Mouse (Mus musculus) kidney, postnatal 36 days (tissue): Measurements from ENCODE around the gene Gjb6.

Source experiments
- DNase-seq, 2 experiments: peaks; one replicate each; pipeline ENCODE4 v3.0.0; 2021 to 2022; ENCODE audit warnings: mixed read lengths in 2 of 2

The Gjb6 gene

DNA sequence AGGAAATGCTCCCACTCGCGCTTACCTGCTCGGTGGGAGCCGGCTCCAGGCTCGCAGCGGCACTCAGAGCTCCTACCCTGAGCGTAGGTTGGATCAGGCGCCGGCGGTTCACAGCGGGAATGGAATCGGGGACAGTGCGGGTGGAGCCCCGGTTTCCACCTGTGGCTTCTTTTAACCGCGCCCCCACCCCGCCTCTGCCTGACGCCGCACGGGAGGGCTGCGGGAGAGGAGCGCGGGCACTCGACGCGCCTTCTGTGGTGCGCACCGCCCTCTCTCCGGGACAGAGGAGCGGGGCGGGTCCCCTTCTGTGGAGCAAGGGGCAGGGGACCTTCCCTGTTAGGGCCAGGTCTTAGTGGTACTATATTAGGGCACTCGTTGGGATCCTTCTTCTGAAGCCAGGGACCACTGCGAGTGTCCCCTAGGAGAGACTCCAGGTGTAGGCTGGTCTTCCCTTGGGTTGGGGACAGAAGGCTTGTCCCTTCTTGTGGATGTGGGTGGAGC, at the start of gene Gjb6:
Gjb6 (minus strand) TSS at position 451 of the 501 bp plus-strand sequence.
- DNase-seq: peak in 1 of 2 experiments; percentile 15

DNA sequence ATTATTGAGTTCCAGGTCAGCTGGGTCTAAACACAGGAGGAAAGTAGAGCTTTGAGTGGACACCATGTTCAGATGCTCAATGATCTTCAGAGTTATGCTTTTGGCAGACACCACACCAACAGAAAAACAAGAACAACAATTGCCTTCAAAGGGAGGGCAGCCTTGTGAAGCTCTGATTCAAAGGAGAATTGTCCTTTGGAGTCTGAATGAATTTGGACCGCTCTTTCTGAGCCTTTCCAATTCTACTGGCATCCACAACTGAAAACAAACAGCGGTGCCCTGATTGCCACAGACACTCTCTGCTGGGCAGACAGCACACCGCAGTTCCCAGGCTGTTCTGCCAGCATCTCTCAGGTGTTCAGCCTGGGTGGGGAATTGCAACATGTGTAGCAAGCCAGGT, 32.1 kb upstream of the Gjb6 start:
- DNase-seq: no peak

- DNase-seq: no peak
Measured at GRCm38 (mm10) chr14:57161833-57162232, 28.4 kb upstream of the Gjb6 start.

GRCm38 (mm10) chr14:57161201-57161600, 27.8 kb upstream of the Gjb6 start:
- DNase-seq: peak in 1 of 2 experiments; percentile 4

DNA sequence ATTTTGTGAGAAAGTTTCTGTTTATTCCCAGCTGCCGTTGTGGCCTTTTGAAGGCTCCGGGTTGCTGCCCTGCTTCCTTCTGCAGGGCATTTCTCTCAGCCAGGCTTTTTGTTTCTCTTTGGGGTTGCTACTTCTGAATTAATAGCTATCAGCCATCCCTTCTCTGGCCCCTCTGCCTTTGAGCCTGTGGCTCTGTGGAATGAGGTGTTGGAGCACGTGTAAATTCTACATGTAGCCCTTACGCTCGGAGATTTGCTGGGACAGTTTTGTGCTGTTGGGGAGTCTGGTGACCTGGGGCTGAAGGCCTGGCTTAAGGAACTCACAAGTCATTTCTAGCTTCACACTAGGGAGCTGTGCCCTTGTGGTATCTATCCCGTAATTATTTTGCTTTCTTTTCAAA, 21.5 kb upstream of the Gjb6 start:
- DNase-seq: no peak

- no peak for DNase-seq
Measured at GRCm38 (mm10) chr14:57145741-57146140, 12.3 kb upstream of the Gjb6 start.

- DNase-seq: no peak
Measured at GRCm38 (mm10) chr14:57135265-57135664, 1.9 kb upstream of the Gjb6 start.

- no peak for DNase-seq
Measured at GRCm38 (mm10) chr14:57127383-57127782, 6.0 kb downstream of the Gjb6 start.

DNA sequence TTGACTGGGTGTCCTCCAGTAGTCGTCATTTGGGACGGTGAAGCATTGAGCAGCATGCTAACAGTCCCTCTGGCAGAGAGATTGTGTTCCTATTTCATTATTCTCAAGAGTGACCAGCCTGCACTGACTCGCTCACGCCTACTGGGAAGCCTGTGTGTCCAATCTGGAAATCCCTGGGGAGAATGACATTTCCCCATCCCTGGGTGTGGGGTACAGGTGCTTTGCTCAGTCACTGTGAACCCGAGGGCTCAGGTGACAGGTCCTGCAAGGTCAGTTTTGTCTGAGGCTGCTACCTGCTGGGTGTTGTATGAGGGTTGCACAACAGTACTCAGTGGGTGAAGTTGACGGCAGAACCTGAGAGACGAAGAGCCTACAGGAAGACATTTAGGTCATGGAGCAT, 11.1 kb downstream of the Gjb6 start:
- no peak for DNase-seq

DNA sequence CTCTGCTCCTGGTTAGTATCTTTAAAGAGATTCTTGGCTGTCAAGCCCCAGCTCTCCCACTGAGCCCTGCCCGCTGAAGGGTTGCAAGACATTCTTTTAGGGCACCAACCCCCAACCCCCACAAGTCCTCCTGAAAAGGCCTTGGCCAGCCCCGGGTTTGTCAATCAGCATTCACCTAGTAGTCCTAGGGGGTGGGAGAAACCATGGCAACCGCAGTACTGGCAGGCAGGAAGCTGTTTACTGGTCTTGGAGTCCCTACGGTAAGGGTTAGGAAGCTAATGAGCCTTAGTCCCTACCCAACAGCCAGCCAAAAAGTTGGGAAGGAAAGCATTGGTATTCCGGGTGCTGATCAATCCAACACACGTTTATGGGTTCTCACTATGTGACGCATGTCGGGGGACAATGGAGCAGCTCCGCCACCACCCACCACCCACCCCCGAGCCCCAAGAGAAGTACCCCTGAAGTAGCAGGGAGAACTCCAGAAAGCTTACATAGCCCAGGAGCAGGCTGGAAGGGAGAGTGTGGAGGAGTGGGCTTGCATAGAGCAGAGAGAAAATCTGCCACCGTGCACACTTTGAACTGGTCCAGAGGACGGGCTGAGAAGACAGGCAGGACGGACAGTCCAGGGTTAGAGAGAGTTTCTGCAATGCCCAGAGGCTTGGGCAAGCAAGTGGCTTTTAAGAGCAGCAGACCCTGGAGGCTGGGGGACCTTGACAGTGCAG, 17.4 kb downstream of the Gjb6 start, which contains the start of gene Gm4491:
Gm4491 (minus strand) TSS at position 61 of the 722 bp plus-strand sequence.
- DNase-seq: no peak

GRCm38 (mm10) chr14:57109194-57109593, 24.2 kb downstream of the Gjb6 start:
- DNase-seq: peak in 1 of 2 experiments; percentile 67

GRCm38 (mm10) chr14:57107916-57108315, 25.5 kb downstream of the Gjb6 start:
- DNase-seq: no peak

DNA sequence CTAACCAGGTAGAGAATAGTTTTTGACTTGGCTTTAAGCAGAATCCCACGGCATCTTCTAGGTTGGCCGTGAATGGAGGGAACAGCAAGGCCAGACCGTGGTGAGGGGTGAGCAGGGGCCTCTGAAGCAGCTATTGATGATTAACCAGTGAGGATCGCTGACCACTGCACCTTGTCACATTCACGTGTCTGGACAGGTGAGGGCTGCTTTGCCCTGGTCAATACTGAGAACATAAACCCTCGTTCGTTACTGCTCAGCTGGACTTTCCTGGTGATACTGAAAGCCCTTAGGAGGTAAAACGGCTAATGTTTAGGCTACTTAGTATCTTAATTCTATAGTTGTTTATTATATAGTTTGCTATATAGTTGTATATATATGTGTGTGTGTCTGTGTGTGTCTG, 26.3 kb downstream of the Gjb6 start:
- DNase-seq: peak; percentile 80 to 89

GRCm38 (mm10) chr14:57105721-57106120, 27.7 kb downstream of the Gjb6 start:
- DNase-seq: peak in 1 of 2 experiments; percentile 50

DNA sequence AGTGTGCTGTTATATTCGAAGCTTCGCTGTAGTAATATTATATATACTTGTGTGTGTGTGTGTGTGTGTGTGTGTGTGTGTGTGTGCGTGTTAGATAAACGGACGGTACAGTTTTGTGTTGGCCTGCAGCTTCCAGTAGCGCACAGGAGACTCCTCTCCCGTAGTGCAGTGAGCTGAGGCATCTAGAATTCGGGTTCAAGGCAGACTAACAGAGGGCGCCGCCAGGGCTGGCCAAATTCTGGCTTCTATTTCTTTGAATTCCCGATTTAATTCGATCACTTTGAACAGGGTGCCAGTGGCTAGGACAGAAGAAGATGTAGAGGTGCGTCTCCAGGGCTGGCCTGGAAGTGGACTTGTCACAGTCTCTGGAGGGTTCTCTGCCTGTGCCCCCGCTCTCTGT, 28.3 kb downstream of the Gjb6 start:
- no peak for DNase-seq

GRCm38 (mm10) chr14:57104106-57105023, 29.0 kb downstream of the Gjb6 start, which contains the start of gene Gjb2:
Gjb2 (minus strand) TSS chr14:57104702.
- DNase-seq: peak; percentile 88 to 90

- peak in 1 of 2 experiments; percentile 56 for DNase-seq
Measured at GRCm38 (mm10) chr14:57103711-57104105, 29.7 kb downstream of the Gjb6 start.

DNA sequence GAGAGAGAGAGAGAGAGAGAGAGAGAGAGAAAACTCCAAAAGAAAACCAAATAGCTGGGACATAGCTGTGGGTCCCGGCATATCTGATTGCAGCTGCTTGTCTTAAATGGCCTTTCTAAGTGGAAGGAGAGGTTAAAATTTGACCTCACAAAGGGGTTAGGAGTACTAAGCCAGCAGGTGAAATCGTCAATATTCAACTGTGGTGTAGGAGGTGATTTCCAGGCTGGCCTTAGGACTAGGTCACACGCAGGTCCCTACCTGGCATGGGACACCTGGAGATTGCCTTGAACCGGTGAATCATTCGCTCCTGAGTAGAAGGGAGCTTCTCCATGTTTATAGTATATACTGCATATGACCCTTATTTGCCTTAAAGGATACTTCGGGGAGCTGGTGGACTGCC, 30.3 kb downstream of the Gjb6 start:
- DNase-seq: peak in 1 of 2 experiments; percentile 30

- DNase-seq: no peak
Measured at GRCm38 (mm10) chr14:57101623-57102022, 31.8 kb downstream of the Gjb6 start.

DNA sequence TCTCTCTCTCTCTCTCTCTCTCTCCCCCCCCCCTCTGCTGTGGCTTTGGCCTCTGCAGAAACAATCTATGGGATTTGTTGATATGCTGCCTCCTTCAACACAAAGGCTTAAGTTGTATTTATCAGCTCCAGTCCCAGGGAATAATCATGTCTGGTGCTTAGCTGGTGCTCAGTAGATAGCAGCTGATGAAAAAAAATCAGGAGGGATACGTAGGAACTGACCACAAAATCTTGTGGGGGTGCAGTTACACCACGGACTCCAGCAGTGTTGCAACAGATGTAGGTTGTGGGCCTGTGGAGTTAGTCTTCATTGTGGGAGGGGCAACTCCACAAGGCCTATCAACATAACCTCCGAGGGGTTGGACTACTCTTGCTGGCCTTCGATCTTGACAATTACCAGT, 37.6 kb downstream of the Gjb6 start:
- no peak for DNase-seq

DNA sequence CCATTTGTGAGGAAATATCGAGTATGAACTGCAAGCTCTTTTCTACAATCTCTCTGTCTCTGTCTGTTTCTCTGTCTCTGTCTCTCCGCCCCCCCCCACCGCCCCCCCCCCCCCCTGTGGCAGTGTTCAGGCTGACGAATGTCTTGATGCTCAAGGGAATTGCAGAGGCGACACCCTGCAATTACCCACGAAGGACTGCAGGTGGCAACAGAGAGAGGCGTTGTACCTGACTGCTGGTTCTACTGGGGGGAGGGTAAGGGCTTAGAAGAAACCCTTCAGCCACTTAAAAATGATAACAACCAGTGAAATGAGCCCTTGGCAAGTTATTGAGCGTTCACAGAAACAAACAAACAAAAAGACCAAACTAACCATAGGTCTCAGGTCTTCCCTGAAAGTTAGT, 40.4 kb downstream of the Gjb6 start:
- peak; percentile 71 to 75 for DNase-seq

DNA sequence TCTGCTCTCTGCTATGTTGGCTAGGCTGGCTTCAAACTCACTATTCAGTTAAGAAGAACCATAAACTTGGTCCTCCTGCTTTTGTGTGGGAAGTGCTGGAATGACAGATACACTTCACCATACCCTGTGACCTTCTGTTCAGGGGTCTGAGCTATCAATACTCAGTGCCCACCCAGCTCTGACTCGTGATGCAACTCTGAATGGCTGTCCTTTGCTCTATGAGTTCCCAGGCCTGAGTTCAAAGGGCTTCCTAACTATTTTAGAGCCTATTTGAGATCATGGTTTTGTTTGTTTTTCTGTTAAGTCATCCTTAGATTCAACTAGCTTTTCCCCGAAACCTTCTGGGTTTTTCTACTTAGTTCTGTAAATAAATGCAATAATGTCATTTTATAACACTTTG, 43.4 kb downstream of the Gjb6 start:
- DNase-seq: no peak

DNA sequence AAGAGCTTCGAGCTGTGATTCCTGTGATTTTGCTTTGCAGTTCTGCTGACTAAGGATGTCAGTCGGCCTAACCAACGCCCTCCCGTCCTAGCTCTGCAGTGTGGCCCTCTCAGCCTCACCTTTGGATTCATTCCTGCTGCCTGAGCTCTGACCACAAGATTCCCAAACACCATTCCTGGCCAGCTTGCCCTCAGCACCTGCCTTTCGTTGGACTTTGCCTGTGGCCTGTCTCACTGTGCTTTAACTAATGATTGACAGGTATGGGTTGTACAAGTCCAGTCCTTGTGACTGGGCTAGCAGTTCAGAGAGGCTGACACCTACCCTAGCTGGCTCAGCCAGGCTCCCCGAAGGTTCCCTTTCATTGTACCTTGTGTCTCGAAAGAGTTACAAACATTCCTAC, 44.3 kb downstream of the Gjb6 start:
- peak; percentile 75 to 93 for DNase-seq
